Mouse (Mus musculus) inflammation-experienced regulatory T-cells, adult 6 months (primary cell): Measurements from ENCODE around the gene Cdk5r2. TPM values are rescaled to one million over a fixed set of nuclear protein-coding genes. Genes with fewer than 3 reads are reported as not detected.
A peak's percentile ranks its signal among the peaks of the same experiment; 100 is the strongest.
"Not testable (repeated sequence)": the region's sequence is repeated elsewhere in the genome, so short reads cannot be mapped to it uniquely, and the experiment has no call there.

Source experiments
- ATAC-seq: one replicate; pipeline ENCODE4 v1.8.0; 2017
- polyA plus RNA-seq, 3 experiments: library from polyadenylated mRNA; unstranded; fragments of 100-300 nt; shearing (Covaris generic); gene quantifications; one replicate each; pipeline ENCODE4 v1.2.1; 2017

The Cdk5r2 gene
- not detected for polyA plus RNA-seq

DNA sequence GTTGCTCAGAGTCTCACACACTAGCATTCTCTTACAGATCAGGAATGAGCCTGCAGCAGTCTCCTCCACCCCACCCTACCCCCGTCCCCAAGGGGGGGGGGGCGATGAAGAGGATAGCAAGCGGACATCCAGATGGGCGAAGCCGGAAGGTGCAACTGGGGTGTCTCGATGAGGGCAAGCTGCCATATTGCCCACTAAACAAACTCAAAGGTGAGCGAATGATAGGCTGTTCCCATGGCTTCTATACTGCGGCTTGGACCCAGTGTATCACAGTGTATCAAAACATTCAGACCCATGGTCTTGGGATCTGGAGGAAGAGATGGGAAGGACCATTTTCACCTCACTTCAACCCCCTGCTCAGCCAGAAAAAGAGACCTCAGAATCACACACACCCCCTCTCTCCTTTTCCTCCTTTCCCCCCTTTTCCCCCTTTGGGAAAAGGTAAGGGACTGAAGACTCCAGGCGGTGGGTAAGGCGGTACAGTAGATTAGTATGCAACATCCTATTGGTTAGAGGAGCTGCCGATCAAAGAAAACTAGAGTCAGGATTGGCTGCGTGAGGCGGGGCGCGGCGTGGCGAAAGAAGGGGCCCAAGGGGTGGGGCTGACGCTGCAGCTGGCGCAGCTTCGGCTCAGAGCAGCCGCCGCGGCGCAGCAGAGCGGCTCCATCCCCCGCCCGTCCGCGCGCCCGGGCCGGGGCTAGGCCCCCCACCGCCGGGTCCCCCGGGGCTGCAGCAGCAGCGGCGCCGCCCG lies at the start of gene Cdk5r2:
Gene Cdk5r2 (plus strand): TSS at position 629 of the 751 bp plus-strand sequence.
- peak; percentile 84 for ATAC-seq

DNA sequence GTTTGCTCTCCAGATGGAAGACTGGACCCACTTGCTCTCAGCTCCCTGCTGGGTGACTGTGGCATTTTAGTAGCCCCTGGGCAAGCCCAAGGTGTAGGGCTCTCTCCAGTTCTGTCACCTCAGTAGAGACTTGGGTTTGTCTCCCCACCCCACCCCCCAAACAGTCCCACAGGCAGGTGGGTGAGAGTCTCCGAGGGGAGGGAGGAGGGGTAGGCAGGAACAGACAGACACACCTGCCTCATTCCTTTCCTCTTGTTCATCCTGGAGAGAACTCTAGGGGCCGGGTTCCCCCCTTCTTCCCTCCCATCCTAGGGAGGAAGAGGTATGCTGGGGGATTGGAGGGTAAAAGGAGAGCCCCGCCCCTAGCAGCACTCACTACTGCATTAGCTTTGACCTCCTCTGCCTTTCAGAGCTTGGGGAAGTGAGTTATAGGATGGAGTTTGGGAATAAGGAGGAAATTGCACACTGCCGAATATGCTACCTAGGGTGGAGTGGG lies 49.3 kb upstream of the Cdk5r2 start:
- no peak for ATAC-seq

DNA sequence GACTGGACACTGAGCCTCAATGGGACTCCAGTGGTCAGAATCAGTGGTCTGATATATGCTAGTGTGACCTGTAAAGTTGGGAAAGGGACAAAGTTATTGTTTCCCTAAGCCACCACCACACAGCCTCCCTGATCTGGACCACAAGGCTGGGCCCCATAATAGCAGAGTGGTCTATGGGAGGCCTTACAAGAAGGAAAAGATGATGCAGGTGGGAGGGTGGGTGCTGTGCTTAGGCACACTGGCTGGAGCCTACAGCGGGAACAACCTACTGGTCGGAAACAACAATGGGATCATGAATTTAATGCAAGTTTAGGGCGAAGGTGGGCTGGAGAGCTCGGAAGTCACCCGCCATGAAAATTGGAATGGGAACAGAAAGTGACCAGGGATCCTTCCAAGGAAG lies 48.9 kb upstream of the Cdk5r2 start:
- no peak for ATAC-seq

DNA sequence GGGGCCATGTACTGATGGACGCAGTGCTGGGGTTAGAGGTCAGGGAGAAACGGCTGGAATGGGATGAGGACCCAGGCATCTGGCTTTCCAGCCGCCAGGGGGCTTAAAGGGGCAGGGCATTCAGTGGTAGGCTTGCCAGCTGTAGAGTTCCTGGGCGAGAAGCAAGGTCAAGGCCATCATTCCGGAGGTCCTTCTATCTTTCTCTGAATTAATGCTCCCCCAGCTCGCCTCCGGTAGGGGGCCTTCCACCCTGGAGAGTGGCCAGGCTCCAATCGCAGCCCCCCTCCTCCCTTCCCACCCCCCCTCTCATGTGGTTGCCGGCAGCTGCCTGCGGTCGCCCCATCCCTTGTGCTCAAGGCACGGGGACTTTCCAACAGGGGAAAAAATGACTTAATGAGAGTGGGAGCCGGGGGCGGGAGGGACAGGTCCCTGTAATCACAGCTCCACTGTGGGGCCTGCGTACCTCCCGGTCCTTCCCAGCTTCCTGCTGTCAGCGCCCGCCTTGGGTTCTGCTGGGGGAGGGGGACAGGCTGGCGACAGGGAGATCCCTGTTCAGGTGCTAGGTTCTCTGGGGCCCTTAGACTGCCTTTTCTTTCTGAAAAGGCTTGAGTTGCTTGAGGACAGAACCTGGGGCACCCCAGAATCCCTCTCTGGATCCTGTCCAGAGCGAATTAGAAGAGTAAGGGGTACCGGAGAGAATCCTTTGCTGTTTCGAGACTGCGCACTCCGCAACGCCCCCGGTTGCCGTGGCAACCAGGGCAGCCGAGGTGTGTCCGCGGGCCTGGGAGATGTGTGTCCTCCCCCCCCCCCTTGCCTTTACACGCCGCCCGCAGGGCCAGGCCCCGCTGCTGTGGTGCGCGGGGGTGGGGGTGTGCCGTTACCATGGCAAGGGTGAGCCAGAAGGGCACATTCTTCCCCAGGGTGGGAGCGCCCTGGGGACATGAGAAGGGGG lies 48.1 kb upstream of the Cdk5r2 start:
- peak; percentile 51 for ATAC-seq

DNA sequence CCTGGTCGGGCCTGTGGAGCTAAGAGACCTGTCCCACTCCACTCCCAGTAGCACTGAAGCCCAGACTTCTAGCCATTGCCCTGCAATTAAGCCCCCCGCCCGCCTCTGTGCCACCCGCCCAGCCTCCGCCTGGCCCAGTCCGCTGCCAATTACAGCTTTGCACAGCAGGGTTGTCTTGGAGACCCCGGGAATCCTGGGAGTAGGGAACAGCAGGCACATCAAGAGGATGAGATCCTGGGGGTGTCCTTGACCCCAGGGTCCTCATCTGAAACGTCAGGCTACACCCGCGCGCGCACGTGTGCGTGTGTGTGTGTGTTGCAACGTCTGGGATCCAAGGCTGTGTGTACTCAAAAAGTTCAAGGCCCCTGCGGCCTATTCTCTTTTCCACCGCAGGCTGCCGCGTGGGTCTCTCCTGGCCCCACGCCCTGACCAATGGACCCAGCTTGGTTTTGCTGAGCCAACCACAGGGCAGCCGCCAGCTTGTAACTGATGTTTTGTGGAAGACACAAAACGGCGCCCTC lies 47.1 kb upstream of the Cdk5r2 start:
- ATAC-seq = no peak

GRCm38 (mm10) chr1:74808078-74808477 lies 46.7 kb upstream of the Cdk5r2 start:
- ATAC-seq = peak; percentile 71

- ATAC-seq = no peak
These were observed 45.7 kb upstream of the Cdk5r2 start for GRCm38 (mm10) chr1:74809007-74809406.

DNA sequence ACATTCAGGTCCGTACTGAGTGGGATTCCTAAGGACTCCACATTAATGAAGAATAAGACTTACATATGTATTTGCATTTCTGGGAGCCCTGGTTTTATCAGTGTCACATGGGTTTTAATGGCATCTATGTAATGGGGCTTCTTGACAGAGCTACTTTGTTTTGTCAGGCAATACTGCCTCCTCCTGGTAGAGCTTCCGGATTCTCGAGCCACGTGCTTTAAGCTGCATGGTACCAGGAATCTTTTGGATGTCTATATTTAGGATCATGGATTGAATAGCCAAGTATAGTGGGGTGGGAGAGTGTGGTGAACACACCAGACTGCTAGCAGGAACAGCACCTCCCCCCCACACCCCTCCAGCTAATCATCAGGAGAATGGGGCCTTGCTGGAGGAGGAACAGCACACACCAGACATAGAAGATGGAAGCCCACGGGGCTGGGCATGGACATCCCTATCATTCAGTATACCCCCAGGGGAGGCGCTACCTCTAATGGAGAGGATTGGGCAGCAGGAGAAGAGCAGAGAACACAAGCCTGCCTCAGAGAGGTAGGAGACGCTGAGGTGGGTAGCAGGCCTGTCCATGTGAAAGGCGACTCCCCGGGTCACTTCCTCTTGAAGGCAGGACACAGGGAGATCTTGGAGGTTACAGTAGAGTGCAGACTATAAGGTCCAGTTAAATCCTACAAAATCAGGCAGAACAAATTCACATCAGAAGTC lies 39.6 kb upstream of the Cdk5r2 start:
- no peak for ATAC-seq

DNA sequence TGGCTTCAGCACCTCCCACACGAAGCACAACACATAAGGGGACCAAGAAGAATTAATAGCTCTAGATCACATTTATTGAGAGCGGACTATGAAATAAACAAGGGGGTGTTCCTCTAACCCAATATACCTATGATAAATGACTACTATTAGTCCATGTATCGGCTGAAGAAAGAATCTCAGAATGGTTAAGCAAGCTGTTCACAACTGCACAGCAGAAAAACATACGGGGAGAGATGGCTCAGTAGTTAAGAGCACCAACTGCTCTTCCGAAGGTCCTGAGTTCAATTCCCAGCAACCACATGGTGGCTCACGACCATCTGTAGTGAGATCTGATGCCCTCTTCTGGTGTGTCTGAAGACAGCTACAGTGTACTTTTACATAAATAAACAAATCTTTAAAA lies 38.8 kb upstream of the Cdk5r2 start:
- not testable (repeated sequence) for ATAC-seq

DNA sequence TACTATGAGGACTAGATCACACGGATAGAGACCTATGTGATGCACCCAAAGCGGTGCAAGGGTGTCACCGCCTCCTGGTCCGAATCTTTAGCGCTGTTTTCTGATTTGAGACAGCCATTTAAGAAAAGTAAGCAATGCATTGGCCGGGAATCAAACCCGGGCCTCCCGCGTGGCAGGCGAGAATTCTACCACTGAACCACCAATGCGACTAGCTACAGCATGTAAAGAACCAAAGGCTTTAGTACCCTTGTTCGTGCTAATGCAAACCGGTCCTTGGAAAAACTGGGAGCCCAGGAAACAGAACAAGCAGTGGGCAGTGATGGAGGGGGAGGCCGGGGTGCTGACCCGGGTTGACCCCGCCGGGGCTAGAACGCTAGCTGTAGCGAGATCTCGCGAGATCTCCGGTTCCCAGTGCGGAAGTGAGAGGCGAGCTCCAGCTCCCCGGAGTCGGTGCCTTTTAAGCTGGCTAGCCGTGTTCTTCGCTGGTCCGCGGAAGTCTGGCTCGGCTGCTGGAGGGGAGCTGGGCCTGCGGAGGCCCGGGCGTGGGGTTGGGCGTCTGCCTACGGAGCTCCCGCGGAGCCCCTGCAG lies 38.0 kb upstream of the Cdk5r2 start:
- peak; percentile 98 for ATAC-seq

DNA sequence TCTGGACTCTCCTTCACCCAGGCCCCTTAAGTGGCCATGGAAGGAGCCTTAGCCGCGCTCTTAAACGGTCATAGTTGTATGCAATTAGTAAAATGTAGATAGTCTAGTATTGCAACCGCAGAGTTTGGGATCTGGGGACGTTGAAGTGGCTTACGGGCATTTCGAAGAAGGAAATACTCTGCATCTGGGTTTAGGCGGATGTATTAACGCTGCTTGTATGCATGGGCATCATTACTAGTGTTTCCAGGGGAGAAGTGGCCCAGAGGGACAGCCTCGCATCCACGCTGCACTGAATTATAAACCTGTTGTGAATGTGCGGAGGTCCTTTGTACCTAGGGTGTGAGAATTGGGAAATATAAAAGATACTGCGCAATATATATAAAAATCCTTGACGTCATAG lies 37.5 kb upstream of the Cdk5r2 start:
- peak; percentile 36 for ATAC-seq

DNA sequence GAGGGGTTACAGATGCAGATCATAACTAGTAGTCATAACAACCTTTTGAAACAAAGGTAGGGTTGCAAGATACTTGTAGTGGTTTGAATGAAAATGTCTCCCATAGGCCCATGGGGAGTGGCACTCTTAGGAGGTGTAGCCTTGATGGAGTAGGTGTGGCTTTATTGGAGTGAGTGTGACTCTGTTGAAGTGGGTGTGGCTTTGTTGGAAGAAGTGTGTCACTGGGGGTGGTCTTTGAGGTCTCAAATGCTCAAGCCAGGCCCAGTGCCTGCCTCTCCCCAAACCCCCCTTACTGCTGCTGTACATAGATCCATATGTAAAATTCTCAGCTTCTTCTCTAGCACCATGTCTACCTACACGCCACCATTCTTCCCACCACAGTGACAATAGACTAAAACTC lies 36.2 kb upstream of the Cdk5r2 start:
- no peak for ATAC-seq

DNA sequence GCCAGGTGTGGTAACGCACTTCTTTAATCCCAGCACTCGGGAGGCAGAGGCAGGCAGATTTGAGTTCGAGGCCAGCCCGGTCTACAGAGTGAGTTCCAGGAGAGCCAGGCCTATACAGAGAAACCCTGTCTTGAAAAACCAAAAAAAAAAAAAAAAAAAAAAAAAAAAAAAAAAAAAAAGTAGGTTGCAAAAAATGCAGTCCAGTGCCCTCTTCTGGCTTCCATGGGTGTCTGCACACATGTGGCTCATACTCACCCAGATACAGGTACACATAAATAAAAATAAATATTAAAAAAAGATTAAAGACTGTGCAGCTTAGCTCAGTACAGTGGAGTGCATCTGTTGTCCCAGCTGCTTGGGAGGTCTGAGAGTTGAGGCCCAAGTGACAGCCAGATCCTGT lies 31.1 kb upstream of the Cdk5r2 start:
- not testable (repeated sequence) for ATAC-seq

GRCm38 (mm10) chr1:74824518-74825302 lies 30.0 kb upstream of the Cdk5r2 start:
- ATAC-seq = no peak

DNA sequence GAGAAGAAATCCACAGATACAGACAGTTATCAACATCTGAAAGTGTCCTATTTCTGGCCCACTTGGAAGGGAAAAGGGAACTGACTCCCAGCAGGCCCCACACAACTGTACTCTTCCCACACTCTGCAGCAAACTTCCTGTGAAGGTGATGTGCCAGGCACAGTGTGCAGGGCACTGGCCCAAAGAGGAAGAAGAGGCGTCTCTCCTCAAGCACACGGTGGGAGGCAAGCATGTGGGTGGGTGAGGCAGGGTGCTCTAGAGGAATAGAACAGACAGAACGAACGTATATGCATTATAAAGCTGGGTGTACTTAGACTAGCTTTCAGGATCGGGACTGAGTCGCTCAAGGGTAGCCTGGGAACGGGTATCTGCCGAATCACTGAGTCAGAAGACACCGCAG lies 24.7 kb upstream of the Cdk5r2 start:
- ATAC-seq = no peak

DNA sequence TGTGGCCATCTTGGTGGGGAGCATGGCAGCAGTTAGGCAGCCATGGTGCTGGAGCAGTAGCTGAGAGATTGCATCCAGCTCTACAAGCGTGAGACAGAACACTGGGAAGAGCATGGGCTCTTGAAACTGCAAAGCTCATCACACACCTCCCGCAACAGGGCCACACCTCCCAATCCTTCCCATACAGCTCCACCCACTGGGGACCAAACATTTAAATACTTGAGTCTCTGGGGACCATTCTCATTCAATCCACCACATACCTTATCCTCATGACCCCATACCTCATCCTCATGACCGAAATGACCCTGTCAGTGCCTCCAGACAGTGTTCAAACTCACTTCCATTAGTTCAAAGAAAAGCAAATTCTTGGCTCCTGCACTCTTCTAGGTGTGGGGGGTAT lies 21.5 kb upstream of the Cdk5r2 start:
- no peak for ATAC-seq

DNA sequence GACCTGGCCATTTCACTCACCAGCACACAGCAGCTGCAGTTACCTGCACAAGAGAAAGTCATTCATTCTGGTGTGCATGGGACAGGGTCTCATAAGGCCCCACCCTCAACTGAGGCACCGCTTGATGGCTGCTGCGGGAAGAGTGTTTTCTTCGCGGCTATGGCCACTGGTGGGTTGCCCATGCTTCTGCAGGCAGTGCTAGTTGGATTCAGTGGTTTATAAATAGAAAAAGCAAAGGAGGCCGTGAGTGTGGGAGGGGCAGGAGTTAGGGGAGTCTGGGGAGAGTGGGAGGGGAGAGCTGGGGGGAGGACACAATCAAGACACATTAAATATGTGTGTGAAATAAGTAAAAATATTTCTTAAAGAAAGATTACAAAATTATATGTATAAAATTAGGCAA lies 11.6 kb upstream of the Cdk5r2 start:
- ATAC-seq = no peak

- no peak for ATAC-seq
These were observed 8.4 kb upstream of the Cdk5r2 start for GRCm38 (mm10) chr1:74846341-74846740.

DNA sequence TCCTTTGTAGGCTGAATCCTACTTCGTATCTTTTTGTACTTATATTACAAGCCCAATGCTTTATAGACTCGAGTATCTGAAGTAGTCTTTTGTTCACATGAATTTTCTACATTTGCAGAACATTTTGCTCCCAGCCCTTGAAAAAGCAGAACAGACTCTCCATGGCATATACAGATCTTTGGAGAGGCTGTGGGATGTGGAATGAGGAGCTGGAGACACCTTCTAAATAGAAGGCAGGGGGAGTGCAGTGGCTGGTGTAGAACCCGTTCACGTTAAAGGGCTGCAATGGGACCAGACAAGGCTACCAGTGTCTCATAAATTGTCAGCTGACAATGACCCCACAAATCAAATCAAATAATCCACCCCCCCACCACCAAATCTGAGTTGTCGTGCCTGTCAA lies 5.8 kb upstream of the Cdk5r2 start:
- ATAC-seq = no peak

GRCm38 (mm10) chr1:74850251-74850650 lies 4.5 kb upstream of the Cdk5r2 start:
- no peak for ATAC-seq

GRCm38 (mm10) chr1:74851001-74851775 lies 3.5 kb upstream of the Cdk5r2 start:
- no peak for ATAC-seq
